Mouse (Mus musculus) midbrain, embryonic 16.5 days (tissue): ENCODE measurements around the gene Cacna2d3. TPM values are rescaled to one million over a fixed set of nuclear protein-coding genes. Genes with fewer than 3 reads are reported as not detected.

Experiments
- ATAC-seq: fragments of 200-750 bp; cut with Nextera tagmentation; 2 replicates; pipeline ENCODE4 v1.8.0; 2017; ENCODE audit warnings: moderate TSS enrichment
- H3K27ac ChIP-seq: fragments of 300-500 bp; sonication (generic); 2 replicates; pipeline ENCODE4 v1.5.1; 2014; ENCODE audit warnings: mild to moderate bottlenecking, low read length, mixed read lengths
- H3K27me3 ChIP-seq: fragments of 300-500 bp; sonication (generic); 2 replicates; pipeline ENCODE4 v1.6.1; 2014; ENCODE audit warnings: low read depth, low read length, mixed read lengths; ENCODE audit not compliant: control insufficient read depth, insufficient read depth
- H3K36me3 ChIP-seq: fragments of 300-500 bp; sonication (generic); 2 replicates; pipeline ENCODE4 v1.6.1; 2014; ENCODE audit warnings: mild to moderate bottlenecking, low read length, moderate library complexity, mixed read lengths; ENCODE audit not compliant: control insufficient read depth, insufficient read depth
- H3K4me1 ChIP-seq: fragments of 300-500 bp; sonication (generic); 2 replicates; pipeline ENCODE4 v1.6.1; 2014; ENCODE audit warnings: mild to moderate bottlenecking, low read length, mixed read lengths; ENCODE audit not compliant: control insufficient read depth, insufficient read depth
- H3K4me2 ChIP-seq: fragments of 300-500 bp; sonication (generic); 2 replicates; pipeline ENCODE4 v1.6.1; 2014; ENCODE audit warnings: mild to moderate bottlenecking, low read length, mixed read lengths
- H3K4me3 ChIP-seq: fragments of 300-500 bp; sonication (generic); 2 replicates; pipeline ENCODE4 v1.5.1; 2014; ENCODE audit warnings: low read depth, mild to moderate bottlenecking, low read length, moderate library complexity, mixed read lengths
- H3K9ac ChIP-seq: fragments of 300-500 bp; sonication (generic); 2 replicates; pipeline ENCODE4 v1.6.1; 2014; ENCODE audit warnings: low read depth, low read length, mixed read lengths
- H3K9me3 ChIP-seq: fragments of 300-500 bp; sonication (generic); replicated peaks from 2 replicates; pipeline ENCODE4 v1.6.1; 2014; ENCODE audit warnings: mild to moderate bottlenecking, low read length, mixed read lengths; ENCODE audit not compliant: control insufficient read depth, poor library complexity, severe bottlenecking
- WGBS: fragments of 180-500 bp; shearing (Covaris S2); extraction: QIAGEN DNeasy Blood & Tissue Kit; methylation state at CpG from one replicate; pipeline ENCODE4 v1.1.7; 2014; 5-methylcytosine and 5-hydroxymethylcytosine counted together
- polyA plus RNA-seq: library from polyadenylated mRNA; unstranded; fragments of >200 nt; fragmentation: Nextera tagmentation; extraction: Ambion mirVana; gene quantifications from 2 replicates; pipeline ENCODE4 v1.2.1, GENCODE M21; 2015

The Cacna2d3 gene
- polyA plus RNA-seq, 1 experiment from 2014 or later: 31.0 TPM

DNA sequence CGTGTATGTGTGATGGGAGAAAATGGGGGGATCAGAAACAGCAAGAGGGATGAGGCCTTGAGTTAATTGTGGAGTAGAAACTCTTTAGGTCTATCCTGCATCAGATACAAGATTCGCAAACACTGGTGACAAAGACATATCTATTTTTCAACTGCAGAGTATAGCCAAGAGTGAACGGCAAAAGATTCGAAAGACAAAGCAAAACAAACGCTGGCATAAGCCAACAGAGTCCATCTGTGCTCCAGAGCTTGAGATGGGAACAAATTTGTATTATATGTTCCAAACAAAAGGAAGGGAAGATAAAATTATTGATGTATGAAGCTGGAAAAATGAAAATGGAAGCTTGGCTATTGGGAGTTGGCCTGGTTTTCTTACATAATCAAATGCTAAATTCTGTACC, 802.8 kb downstream of the Cacna2d3 start:
- ATAC-seq: no peak
- Histone ChIP-seq H3K27me3 (no peaks in the 10 kb centered on the region), H3K27ac (no peak overlapping the region), H3K9me3 (no peaks in the 10 kb centered on the region), H3K4me2 (no peak overlapping the region), H3K4me1 (no peaks in the 10 kb centered on the region), H3K4me3 (no peak overlapping the region), H3K36me3 (no peaks in the 10 kb centered on the region), H3K9ac (no peak overlapping the region)
- 81% methylated on average over 5 of the region's 5 CpGs for WGBS

DNA sequence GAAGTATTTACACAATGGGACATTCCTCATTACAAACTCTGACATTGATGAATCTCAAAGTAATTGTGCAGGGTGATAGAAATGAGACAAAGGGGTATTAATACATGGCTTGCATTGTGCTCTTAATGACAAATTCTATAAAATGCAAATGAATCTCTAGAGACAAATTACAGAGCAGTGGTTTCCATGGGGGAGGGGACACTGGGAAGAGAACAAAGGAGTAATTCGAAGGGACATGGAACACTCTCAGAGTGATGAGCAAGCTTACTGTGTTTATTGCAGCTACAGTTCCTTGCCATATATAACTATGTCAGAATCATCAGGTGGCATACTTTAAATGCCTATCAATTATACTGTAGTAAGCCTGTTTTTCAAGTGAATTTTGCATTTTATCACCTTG, 806.7 kb downstream of the Cacna2d3 start:
- Histone ChIP-seq H3K4me1 (no peaks in the 10 kb centered on the region), H3K27ac (no peak overlapping the region), H3K4me2 (no peak overlapping the region), H3K9ac (no peak overlapping the region), H3K36me3 (no peaks in the 10 kb centered on the region), H3K27me3 (no peaks in the 10 kb centered on the region), H3K4me3 (no peak overlapping the region), H3K9me3 (no peaks in the 10 kb centered on the region)
- WGBS: 50% methylated on average over 1 of the region's 1 CpGs
- ATAC-seq: no peak

DNA sequence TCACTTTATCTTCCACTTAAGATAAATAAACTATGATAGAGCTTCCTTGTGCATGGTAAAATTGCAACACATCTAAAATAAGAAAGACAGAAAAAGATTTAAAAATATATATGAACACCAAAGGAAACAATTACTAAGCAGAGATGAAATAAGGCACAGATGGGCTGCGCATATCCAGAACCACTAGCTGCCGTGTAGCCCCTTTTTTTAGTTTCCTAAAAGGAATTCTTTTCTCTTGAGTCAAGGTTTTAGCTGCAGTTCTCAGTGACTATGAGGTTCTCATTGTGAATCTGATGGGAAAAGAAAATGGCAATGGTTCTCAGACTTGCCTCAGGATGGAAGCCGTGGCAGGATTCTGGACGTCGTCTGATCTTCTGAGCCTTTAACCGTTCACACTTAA, 814.0 kb downstream of the Cacna2d3 start:
- H3K4me2 ChIP-seq: no peak overlapping the region

DNA sequence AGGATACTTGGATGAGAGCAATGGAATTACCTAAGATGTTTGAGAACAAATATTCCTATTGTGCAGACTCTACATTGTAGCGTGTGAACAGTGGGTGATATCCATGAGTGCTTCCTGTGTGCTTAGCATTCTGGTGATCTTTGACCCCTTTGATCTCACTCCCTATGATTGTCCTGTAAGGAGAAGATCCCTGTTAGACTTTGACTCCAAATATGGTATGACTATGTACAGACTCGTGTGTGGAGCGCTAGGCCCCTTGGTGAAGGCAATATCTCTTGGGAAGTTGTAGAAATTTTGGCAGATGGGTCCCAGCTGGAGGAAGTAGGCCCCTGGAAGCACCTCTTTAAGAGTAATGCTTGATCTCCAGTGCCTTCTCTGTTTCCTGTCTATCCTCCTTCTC, 829.1 kb downstream of the Cacna2d3 start:
- Histone ChIP-seq H3K9ac (no peak overlapping the region), H3K9me3 (no peaks in the 10 kb centered on the region), H3K4me2 (no peak overlapping the region), H3K27me3 (no peaks in the 10 kb centered on the region), H3K36me3 (no peaks in the 10 kb centered on the region), H3K4me1 (no peaks in the 10 kb centered on the region), H3K4me3 (no peak overlapping the region), H3K27ac (no peak overlapping the region)
- WGBS: 69% methylated on average over 3 of the region's 3 CpGs
- ATAC-seq: no peak

More for the DNA sequence above, 814.0 kb downstream of the Cacna2d3 start:
- Histone ChIP-seq H3K4me3 (no peak overlapping the region), H3K9me3 (no peaks in the 10 kb centered on the region), H3K4me1 (no peaks in the 10 kb centered on the region), H3K9ac (no peak overlapping the region), H3K27ac (no peak overlapping the region), H3K36me3 (no peaks in the 10 kb centered on the region), H3K27me3 (no peaks in the 10 kb centered on the region)
- ATAC-seq: no peak
- 84% methylated on average over 6 of the region's 6 CpGs for WGBS

DNA sequence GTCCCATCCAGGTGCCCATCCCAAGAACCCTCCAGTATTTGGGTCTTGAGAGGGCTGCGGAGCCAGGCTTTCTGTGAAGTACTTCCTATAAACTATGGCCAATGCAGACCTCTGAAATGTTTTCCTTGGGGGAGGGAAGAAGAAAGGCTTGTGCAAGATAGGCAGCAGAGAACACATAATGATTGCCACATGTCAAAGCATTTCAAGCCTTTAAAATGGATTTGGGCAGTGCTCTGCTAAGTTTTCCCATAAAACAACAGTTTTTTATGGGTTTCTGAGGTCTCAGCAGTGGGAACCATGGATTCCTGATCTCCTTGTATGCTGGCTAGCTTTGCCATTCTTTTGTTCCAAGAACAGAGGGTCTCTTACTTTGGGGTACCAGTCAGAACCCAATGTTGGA, 834.3 kb downstream of the Cacna2d3 start:
- Histone ChIP-seq H3K4me1 (no peaks in the 10 kb centered on the region), H3K27me3 (no peaks in the 10 kb centered on the region), H3K4me2 (no peak overlapping the region), H3K36me3 (no peaks in the 10 kb centered on the region), H3K9me3 (no peaks in the 10 kb centered on the region), H3K4me3 (no peak overlapping the region), H3K27ac (no peak overlapping the region), H3K9ac (no peak overlapping the region)
- ATAC-seq: no peak
- 100% methylated on average over 1 of the region's 1 CpGs for WGBS

DNA sequence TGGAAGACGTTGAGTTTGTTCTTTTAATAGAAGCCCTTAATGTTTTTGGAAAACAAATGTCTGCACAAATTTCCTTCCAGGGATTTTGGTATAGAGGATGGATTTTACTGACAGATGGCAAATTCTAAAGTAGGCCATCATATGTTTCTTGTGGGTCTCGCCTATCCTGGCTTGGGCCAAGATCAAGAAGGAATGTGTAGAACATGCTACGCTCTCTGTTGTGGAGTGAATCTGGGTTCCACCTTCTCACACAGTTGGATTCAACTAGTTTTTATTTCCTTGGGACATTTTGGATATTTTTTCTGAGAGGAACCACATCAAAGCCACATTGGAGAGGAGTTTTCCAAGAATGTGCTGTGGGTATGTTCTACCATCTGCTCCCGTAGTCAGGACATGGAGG, 835.0 kb downstream of the Cacna2d3 start:
- Histone ChIP-seq H3K9ac (no peak overlapping the region), H3K27ac (no peak overlapping the region), H3K36me3 (no peaks in the 10 kb centered on the region), H3K4me1 (no peaks in the 10 kb centered on the region), H3K9me3 (no peaks in the 10 kb centered on the region), H3K4me2 (no peak overlapping the region), H3K27me3 (no peaks in the 10 kb centered on the region), H3K4me3 (no peak overlapping the region)
- no peak for ATAC-seq
- 94% methylated on average over 4 of the region's 4 CpGs for WGBS

DNA sequence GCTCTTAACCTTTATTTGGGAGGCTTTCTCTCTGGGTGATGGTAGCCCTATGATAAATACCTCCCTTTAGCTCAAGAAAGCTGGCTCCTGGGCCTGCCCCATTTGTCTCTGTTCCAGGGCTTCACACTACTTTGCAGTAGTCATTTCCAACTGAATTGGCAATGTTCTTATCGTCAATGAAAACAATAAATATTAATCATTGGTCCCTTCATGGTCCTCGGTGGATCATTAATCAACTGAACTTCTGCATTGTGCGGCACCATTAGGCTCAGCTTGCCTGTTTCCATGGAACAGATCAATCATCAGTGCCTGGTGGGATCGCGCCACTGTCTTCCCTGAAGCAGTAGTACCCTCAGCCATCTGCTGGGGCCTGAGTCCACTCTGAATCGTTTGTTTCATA, 850.7 kb downstream of the Cacna2d3 start:
- Histone ChIP-seq H3K4me2 (no peak overlapping the region), H3K4me3 (no peak overlapping the region), H3K9ac (no peak overlapping the region), H3K36me3 (no peaks in the 10 kb centered on the region), H3K9me3 (no peaks in the 10 kb centered on the region), H3K27ac (no peak overlapping the region), H3K27me3 (no peaks in the 10 kb centered on the region), H3K4me1 (no peaks in the 10 kb centered on the region)
- WGBS: 82% methylated on average over 6 of the region's 6 CpGs
- no peak for ATAC-seq

GRCm38 (mm10) chr14:28870382-28870781, 851.3 kb downstream of the Cacna2d3 start:
- Histone ChIP-seq H3K4me2 (no peak overlapping the region), H3K9ac (no peak overlapping the region)

DNA sequence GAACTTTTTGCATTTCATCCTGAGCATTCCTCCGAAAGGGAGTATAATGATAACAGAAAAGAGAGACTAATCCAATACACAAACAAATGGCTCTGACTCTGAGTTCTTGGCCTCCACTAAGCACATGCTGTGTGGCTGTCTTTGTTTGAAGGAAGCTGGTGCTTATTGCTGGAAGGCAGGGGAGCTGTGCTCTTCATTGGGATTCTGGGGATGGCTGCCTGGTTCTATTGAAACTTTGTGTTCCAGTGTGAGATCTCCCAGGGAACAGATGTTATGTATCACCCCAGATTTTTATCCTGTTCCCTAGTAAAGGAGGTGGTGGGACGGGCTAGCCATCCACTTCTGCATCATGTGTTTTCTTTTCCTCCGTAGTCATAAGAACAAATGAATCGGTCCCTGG, 856.7 kb downstream of the Cacna2d3 start:
- WGBS: 15% methylated on average over 4 of the region's 4 CpGs
- Histone ChIP-seq H3K4me1 (no peaks in the 10 kb centered on the region), H3K4me3 (no peak overlapping the region), H3K27ac (0 out of 2 replicates have a peak overlapping the region, but pooled peaks have one; percentile 10), H3K9me3 (0 out of 2 replicates have a peak, but pooled peaks cover 5% of the 10 kb centered on the region), H3K27me3 (no peaks in the 10 kb centered on the region), H3K4me2 (no peak overlapping the region), H3K36me3 (no peaks in the 10 kb centered on the region), H3K9ac (no peak overlapping the region)
- peak; percentile 51; the same call in 1 of the 2 replicates for ATAC-seq

More at GRCm38 (mm10) chr14:28870382-28870781, 851.3 kb downstream of the Cacna2d3 start:
- H3K27ac ChIP-seq: no peak overlapping the region
- no peaks in the 10 kb centered on the region for H3K27me3 ChIP-seq
- no peak for ATAC-seq
- WGBS: 95% methylated on average over 5 of the region's 5 CpGs
- H3K4me1 ChIP-seq: no peaks in the 10 kb centered on the region
- H3K36me3 ChIP-seq: no peaks in the 10 kb centered on the region
- no peaks in the 10 kb centered on the region for H3K9me3 ChIP-seq
- H3K4me3 ChIP-seq: no peak overlapping the region
